Mouse (Mus musculus): Measurements from ENCODE around the gene Gm21970.

Gene Gm21970

DNA sequence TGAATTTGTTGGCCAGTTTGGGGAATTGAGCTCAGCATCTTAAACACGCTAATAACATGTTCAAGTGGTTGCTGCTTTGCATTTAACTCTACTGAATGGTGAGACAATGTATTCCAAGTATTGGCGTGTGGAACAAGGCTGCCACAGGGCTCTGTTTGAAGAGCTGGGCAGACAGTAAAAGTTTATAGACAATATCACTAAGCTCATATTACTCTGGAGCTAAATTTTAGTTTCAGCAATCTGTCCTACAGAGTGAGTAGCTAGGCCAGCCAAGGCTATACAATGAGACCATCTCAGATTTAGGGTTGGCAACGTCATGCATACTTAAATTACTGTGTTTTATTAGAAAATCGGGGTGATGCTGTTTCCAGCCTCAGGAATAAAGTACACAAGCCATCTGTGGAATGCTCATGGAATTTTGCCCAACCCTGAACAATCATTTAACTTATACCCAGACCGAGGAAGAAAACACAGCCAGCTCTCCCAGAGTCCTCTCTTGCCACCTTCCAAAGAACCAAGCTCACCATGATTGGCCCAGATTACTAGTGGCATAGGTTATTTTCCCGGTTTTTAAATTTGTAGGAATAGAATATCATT lies 10.1 kb downstream of the Gm21970 start:
- no peak for DNase-seq (ENCODE audit: low spot score)

DNA sequence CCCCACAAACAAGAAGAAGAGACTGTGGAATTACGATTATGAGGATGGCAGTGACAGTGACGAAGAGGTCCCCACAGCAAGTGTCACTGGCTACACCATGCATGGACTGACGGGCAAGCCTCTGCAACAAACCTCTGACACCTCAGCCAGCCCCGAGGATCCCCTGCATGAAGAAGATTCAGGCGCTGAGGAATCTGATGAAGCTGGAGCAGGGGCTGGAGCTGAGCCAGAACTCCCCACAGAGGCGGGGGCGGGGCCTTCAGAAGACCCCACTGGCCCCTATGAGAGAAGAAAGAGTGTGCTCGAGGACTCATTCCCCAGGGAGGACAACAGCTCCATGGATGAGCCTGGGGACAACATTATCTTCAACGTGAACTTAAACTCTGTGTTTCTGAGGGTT lies 12.3 kb downstream of the Gm21970 start:
- DNase-seq (ENCODE audit: low spot score), result no peak

DNA sequence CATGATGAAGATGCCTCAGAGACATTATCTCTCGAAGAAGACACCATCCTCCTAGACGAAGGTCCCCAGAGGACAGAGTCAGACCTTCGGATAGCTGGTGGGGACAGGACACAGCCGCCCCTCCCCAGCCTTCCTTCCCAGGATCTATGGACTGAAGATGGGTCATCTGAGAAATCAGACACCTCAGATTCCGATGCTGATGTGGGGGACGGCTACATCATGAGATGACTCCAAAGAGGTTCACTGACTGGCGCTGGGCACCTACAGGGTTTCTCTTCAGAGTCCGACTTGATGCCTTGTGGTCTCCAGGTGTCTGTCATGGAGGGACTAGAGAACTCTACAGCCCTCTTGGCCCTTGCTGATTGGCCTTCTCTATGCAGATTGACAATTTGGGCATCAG lies 12.7 kb downstream of the Gm21970 start:
- DNase-seq (ENCODE audit: low spot score), result no peak

DNA sequence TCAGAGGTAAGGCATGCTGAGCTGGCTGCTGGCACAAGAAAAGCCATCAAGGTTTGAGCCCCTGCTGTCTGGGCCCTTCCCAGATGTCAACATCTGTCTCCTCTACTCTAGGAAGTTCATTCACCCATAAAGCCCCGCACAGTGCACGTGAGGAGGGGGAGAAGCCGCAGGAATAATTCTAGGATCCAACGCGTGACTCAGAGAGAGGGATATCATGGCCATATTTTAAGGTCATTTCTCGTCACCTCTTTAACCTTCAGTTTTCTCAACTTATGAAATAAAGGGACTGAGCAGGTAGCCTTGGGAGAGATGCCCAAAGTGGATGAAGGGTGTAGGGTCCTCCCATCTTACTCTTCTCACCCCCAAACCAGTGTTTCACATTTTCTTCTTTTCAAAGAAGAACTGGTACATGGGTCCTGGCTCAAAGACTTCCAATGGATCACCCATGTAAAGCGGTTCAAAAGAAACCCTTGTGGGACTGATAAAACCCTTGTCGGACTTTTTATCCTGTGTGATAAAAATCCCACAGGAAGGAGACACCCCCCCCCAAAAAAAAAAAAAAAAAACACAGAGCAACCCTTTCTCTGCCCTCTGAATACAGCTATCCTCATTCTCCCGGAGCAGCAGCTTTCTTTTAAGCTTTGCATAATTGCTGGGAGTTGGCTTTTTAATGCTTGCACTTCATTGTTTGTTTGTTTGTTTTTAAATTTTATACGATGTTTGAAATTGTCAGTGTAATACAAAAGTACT lies 13.5 kb downstream of the Gm21970 start:
- DNase-seq (ENCODE audit: low spot score), result no peak

DNA sequence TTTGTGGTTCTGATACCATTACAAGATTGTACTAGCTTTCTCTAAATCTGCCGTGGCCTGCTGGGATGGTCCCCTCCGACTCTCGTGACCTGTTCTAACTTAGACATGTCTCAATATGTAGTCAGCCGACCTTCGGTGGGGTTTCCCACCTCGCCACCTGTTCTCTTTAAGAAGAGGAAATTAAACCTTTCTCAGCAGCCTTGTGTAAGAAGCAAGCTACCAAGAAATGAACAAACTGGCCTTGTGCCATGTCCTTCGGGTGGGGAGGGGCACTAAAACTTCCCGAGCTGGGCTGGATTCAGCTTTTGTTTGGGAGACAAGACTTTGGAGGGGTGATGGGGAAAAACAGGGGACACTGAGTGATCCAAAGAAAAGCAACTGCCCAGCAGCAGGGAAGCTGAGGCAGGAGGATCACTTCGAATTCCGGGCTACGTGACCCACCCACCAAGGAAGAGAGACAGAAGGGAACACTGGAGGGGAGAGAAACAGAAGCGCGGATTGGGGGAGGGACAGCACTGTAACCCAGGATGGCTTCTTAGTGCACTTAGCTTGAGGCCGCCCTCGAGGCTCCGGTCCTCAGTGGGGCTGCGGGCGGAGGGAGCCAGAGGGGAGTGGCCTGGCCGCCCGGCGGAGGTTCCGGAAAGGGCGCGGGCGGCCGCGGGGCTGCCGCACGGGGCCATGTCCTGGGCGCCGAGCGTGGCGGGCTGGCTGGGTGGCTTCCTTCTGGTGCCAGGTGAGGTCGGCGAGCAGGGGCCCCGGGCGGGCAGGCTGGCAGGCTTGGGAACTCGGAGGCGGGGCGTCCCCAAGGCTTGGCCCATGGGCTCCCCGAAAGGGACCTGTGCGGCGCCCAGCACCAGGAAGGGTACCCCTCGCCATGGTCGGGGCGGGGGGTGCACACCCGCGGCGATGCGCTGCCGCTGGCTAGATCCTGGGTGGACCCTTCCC lies 14.4 kb downstream of the Gm21970 start, which contains the start of gene Il10rb:
Gene Il10rb, plus strand, starts transcription at position 525 of the 945 bp plus-strand sequence.
- DNase-seq (ENCODE audit: low spot score), result peak; percentile 52

DNA sequence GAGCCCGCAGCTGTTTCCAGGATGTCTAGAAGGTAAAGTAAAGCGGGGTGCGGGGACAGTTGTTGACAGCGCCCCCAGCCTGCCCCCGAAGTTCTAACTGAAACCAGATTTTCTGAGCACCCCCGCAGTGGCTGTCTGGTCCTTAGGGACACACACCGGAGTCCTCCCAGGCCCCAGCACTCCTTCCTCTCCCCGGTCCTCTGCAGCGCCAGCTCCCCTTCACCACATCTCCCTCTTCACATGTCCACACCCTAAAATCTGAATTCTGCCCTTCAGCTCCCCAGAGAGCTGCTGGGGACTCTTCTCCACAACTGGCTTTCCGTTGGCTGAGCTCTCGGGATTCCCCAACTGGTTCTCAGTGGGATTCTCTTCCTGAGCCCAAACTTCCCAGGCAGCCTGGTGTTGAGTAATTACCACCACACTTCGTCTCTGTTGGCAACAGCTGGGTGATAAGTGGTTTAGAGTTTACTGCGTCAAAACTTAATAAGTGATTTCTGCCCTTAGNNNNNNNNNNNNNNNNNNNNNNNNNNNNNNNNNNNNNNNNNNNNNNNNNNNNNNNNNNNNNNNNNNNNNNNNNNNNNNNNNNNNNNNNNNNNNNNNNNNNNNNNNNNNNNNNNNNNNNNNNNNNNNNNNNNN lies 15.2 kb downstream of the Gm21970 start:
- peak; percentile 33 for DNase-seq (ENCODE audit: low spot score)

DNA sequence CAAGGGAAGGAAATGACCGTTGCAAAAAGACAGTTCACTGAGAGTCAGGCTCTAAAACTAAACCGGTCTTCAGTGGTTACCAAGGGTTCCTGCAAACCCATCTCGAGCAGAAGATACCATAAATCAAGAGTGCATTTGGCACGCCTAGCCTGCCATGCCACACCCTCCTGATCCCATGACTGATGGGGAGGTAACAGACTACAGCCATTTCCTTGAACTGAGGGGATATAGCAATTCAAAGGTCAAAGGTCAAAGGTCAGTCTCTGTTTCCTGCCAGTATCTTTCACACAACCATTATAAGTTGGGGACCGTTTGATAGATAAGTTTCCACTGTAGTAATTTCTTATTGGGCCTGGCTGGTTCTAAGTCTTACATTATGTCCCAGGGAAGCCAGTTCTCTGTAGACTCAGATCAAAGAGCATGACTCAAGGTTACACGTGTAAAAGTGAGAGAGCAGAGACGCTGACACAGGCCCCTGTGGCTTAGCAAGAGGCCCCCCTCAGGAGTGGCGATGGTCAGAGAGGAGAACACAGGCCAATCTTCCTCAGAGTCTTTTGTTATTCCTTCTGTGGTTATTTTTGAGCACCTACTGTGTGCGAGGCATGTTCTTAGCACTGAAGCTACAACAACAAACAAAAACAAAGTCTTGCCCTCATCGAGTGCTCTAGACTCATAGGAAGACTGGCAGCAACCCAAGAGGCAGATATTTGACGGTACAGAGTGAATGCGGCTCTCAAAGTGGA lies 21.8 kb downstream of the Gm21970 start:
- no peak for DNase-seq (ENCODE audit: low spot score)

DNA sequence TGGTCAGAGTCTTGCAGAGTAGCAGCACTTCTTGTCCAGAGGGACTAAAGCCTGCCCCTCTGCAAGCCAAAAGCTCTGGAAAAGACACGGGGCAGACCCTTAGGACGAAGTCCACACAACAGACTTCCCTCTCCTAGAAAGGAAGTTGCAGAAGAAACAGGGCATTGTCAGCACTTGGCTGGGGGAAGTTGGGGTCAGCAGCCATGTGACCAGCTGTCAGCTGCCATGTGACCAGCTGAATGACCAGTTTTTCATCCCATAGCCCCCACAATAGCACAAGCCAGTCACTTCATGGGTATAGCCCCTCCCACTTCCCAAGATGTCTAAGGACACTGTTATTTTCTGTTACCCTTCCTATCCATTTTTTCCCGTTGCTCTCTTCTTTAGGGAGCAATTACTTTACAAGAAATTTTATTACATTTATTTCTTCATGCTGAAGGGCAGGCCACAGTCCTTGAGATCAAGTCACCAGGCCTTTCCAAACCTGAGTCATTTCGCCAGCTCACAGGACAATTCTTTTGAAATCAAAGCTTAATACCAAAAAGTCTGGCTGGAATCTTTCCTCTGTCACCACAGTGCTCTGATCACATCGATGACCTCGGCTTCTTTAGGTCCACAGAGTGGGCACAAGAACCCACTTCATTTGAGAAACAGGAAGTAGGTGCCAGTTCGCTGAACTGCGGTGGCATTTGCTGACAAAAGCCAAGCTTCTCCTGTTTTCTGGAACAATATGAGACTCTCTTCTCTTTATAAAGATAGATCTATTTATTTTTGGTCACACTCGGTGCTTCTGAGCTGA lies 24.1 kb downstream of the Gm21970 start:
- DNase-seq (ENCODE audit: low spot score), result no peak

DNA sequence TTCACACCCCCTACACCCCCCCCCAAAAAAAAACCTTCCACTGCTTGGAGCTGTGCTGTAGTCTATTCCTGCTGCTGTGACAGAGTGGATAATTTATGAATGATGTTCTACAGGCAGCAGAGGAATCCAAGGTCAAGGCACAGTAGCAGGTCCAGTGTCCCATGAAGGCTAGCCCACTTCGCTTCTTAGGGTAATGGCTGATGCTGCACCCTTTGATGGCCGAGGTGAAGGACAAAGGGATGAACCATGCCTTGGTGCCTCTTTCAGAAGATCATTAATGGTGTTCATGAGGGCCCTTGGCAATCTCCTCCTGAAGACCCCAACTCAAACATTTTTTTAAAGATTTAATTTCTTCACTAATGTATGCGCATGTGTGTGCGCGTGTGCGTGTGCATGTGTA lies 24.8 kb downstream of the Gm21970 start:
- no peak for DNase-seq (ENCODE audit: low spot score)

DNA sequence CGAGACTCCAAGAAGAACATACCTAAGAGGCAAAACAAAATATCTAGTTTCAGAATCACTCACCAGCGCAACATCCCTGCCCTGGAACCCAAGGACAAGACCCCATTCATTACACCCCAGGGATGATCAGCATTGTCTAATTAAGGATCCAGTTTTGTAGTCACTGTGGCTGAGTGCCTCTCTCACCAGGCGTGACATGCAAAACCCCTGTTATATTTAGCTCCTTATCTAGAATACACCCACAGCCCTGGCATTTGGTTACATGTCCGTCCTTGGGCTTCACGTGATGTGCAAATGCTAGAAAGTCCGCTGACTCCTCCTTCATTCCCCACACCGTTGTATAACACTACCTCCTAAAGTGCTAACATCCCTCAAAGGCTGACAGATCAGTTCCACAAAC lies 25.4 kb downstream of the Gm21970 start:
- no peak for DNase-seq (ENCODE audit: low spot score)

DNA sequence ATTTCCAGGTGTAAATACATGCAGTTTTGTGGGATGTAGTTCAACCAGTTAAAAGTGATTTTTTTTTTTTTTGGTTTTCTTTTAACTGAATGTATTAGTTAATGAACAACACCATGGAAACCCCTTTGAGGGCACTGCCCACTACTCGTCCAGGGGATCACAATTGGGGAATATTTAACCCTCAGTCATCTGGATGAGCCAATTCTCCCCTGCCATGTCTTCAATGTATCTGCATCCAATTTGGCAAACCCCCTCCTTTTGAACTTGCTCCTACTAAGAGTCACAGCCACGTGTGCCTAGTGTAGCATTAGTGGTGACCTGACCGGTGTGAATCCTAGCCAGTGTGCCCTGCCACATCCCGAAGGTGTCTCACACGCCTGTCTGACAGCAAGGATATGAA lies 27.0 kb downstream of the Gm21970 start:
- no peak for DNase-seq (ENCODE audit: low spot score)

DNA sequence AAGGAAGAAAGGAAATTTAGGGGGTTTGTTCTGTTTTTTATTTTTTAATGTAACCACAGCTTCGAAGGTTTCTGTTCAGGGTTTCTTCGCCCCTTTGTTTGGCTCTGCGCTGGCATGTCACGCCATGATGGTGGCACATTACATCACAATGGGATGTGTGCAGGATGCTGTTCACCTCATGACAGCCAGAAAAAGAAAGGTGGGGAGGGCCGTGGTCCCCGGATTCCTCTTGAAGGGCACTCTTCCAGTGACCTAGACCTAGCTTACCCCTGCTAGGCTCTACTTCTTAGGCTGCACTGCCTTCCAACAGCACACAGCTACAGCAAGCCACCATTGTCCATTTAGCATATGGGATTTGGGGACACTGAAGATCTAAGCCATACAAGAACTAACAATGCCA lies 34.3 kb downstream of the Gm21970 start:
- no peak for DNase-seq (ENCODE audit: low spot score)

DNA sequence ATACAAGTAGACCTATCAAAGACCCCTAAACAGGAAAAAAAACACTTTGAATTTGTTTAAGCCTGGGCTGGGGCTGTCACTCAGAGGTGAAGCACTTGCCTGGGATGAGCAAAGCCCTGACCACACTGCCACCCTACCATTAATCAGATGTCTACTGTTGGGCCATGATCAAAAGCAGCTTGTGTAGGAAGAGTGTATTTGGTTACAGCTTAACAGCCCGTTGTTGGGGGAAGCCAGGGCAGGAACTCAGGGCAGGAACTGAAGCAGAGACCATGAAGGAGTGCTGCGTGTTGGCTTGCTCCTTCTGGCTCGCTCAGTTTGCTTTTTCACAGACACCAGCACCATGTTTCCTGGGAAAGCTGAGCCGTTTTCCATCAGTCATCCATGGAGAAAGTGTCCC lies 35.1 kb downstream of the Gm21970 start:
- no peak for DNase-seq (ENCODE audit: low spot score)

DNA sequence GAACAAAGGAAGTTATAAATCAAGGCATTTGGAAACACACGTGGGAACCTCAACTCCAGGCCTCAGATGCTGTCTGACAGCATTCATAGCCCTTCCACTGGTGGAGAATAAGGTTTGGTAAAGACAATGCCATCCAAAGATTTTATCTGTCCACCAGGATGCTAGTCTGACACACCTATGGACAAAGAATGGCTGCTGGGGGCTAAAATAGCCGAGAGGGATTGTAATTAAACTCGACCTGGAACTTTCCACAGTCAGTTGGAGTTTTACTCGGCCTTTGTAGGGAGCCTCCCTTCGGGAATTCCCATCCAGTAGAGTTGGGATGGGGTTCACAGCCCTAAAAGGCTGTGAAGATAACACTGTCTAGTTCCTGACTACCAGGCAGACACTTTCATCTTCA lies 35.9 kb downstream of the Gm21970 start:
- no peak for DNase-seq (ENCODE audit: low spot score)

DNA sequence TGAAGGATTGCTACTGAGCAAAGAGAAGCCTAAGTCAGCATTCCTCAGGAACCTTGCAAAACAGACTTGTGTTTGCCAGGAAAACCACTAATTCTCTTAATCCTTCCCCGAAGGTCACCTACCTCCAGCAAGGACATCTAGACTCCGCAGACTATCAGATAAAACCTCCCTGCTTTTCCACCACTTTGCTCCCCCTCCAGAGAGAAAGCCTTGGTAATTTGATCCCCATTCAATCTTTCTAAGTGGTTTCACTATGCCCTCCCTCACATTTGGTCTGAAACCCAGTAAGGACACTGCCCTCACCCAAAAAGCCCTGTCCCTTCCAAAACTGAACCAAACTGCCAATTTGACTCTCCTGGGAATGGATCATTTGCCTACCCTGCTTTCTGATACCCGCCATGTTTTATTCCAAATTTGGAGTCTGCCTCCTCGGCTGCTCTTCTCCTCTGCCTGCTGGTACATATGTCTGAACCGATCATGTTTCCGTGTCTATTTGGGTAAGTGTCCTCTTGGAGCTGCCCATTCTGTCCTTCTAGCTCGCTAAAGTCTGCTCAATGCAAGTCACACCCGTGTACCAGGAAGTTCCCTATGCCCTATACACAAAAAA lies 36.8 kb downstream of the Gm21970 start:
- DNase-seq (ENCODE audit: low spot score), result no peak

DNA sequence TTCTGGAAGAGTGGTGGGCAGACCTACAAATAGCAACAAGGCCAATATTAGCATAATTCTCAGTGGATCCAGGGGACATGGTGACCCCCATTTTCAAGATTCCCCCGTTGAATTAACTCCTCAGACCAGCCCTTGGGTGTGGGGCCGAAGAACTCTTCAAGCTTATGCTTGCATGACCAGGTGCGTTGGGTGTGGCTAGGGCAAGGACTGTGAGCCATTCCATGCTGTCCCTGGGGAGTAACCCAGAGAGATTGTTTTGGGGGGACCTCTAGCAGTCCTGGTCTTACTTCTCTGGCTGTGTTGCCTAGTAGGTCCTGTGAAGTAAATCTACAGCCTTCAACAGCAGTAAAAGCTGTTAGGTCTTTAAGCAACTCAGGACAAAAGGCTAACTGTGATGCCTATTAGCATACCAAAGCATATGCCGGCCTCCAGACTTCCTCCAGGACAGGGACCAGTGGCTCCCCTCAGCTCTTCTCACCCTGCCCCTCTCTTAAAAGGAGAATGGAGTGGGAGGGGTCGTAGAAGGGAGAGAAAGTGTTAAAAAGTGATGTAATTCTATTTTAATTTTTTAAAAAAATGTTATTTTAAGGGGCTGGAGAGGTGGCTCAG lies 41.3 kb downstream of the Gm21970 start:
- no peak for DNase-seq (ENCODE audit: low spot score)

DNA sequence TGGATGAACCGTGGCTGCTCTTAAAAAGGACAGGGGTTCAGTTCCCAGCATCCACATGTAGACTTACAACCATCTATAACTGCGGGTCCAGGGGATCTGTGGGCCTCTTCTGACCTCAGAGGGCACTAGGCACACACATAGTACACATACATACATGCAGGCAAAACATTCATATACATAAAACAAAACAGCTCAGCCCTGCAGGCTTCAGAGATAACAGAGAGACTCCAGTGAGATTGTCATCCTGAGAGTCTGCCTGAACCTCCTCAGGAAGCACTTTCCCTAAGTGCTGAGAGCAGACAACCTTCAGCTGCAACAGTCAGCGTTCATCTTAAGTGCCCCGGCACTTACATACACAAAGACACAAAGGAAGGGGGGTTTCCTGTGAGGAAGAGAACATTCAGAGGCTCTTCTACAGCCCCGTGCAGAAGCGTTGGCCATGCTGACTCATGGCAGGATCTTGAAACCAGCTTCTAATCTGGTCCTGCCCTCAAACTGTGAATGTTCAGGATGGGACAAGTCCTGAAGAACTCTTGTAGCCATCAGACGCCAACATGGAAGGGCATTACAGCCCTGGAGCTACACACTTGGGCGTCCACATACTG lies 41.9 kb downstream of the Gm21970 start:
- no peak for DNase-seq (ENCODE audit: low spot score)

DNA sequence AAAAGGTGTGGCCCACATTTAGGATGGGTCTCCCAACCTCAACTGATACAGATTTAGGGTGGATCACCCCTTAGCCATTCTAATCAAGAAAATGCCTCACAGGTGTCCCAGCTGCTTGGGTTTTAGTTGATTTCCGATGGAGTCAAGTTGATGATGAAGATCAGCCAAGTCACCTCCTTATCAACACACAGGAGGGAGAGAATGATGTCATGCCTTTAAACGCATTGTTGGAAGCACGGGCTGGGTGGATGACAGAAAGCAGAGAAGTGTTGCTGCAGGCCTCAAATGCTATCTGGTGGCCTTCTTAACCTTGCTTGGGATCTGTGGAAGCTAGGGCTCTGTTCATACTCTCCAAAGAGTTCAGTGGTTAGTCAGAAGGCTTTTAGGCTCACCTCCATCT lies 42.6 kb downstream of the Gm21970 start:
- no peak for DNase-seq (ENCODE audit: low spot score)

DNA sequence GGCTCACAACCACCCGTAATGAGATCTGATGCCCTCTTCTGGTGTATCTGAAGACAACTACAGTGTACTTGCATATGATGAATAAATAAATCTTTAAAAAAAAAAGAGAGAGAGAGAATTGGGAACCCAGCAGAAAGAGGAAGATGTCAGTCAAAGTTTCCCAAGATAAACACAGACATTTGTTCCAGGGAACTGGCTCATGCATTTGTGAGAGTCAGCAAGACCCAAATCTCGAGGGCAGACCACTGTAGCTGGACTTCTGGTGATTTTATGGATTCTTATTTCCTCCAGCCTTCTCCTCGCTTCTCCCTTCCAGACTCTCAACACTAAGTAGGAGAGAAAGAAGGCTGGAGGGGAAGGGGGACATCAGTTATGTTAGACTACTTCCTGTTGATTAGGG lies 46.6 kb downstream of the Gm21970 start:
- no peak for DNase-seq (ENCODE audit: low spot score)
